Mouse (Mus musculus): ENCODE results near the gene Tigd3.

- no peak for TF ChIP-seq CTCF (IDR thresholded peaks at IDR 0.05; ENCODE audit: insufficient read depth, low read length)
- TF ChIP-seq POLR2A (IDR thresholded peaks at IDR 0.05; ENCODE audit: borderline replicate concordance, extremely low read depth, low read depth, low read length): peak; percentile 67
Observed at GRCm38 (mm10) chr19:5843781-5844691, 49.9 kb downstream of the Tigd3 start.

Data from lung, adult 2 months (tissue).